Comparison of ENCODE assay signal across 12 mouse cellular contexts in the genomic region with DNA sequence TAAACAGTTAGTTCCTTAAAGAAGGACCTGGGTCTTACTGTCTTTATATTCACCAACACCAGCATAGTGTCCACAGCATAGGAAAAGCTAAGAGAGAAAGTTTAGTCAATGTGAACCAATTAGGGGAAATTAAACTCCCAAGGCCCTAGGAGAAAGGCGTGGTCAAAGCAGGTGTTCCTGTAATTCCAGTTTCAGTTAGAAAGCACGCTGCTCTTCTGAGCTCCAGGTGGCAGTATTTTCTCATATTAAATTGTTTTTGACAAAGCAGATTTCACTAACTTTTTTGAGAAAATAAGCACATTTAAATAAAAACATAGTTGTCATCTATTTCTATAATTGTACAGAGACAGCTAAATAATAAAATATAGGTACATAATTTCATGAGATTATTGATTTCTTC. TPM values are rescaled to one million over a fixed set of nuclear protein-coding genes. Genes with fewer than 3 reads are reported as not detected.
DNase-seq lines count a peak whose midpoint lies in the region; ATAC-seq and TF ChIP-seq lines count a peak whose summit lies in the region.
"Had no signal": no experiment of that assay in that cellular context is flagged by ENCODE, and none has a peak within 500 bp of the region (broad histone marks: within the 10 kb centered on the region; RNA-seq: fewer than 3 reads in every experiment).

No protein-coding gene starts in this region.

- H3K36me3 ChIP-seq in intestine, postnatal 0 days (ENCODE audit: control insufficient read depth, insufficient read depth) = no peaks in the 10 kb centered on the region
- H3K36me3 ChIP-seq in intestine, embryonic 15.5 days = no peaks in the 10 kb centered on the region
- H3K36me3 ChIP-seq in lung, embryonic 14.5 days (ENCODE audit: insufficient read depth) = no peaks in the 10 kb centered on the region

- H3K4me3 ChIP-seq in intestine, postnatal 0 days (ENCODE audit: low read depth, low read length) = no peak overlapping the region
- H3K4me3 ChIP-seq in intestine, embryonic 15.5 days (replicated peaks) = no peak overlapping the region
- H3K4me3 ChIP-seq in lung, embryonic 14.5 days (ENCODE audit: low read depth, low read length) = no peak overlapping the region
- H3K4me3 ChIP-seq in lung, adult 2 months (replicated peaks; ENCODE audit: extremely low read depth, low read depth, low read length) = no peak overlapping the region

- H3K4me2 ChIP-seq in intestine, postnatal 0 days (replicated peaks; ENCODE audit: low read depth) = no peak overlapping the region
- no peak overlapping the region for H3K4me2 ChIP-seq in intestine, embryonic 15.5 days (replicated peaks)
- no peak overlapping the region for H3K4me2 ChIP-seq in lung, embryonic 14.5 days

- H3K27ac ChIP-seq in intestine, postnatal 0 days (ENCODE audit: low read depth, low read length) = no peak overlapping the region
- no peak overlapping the region for H3K27ac ChIP-seq in intestine, embryonic 15.5 days
- H3K27ac ChIP-seq in lung, embryonic 14.5 days (ENCODE audit: low read depth) = no peak overlapping the region

- H3K9ac ChIP-seq in intestine, postnatal 0 days (ENCODE audit: low read depth, low read length) = no peak overlapping the region
- no peak overlapping the region for H3K9ac ChIP-seq in intestine, embryonic 15.5 days
- H3K9ac ChIP-seq in lung, embryonic 14.5 days = no peak overlapping the region

- no peak for TF ChIP-seq POLR2A in lung, adult 2 months (IDR thresholded peaks at IDR 0.05; ENCODE audit: borderline replicate concordance, extremely low read depth, low read depth, low read length)

- 25% methylated on average over 2 of the region's 2 CpGs for WGBS in intestine, postnatal 0 days
- WGBS in intestine, embryonic 15.5 days = 49% methylated on average over 2 of the region's 2 CpGs
- 60% methylated on average over 2 of the region's 2 CpGs for WGBS in lung, embryonic 14.5 days
- 46% methylated on average over 2 of the region's 2 CpGs for WGBS in lung, adult 2 months

- peak; percentile 46 for DNase-seq in lung, embryonic 14.5 days
- DNase-seq in lung, adult 2 months = no peak
- peak; percentile 20 for DNase-seq in NIH3T3 (ENCODE audit: low read depth)
- DNase-seq in lung, postnatal 25 days (ENCODE audit: low spot score) = peak; percentile 8
- no peak for DNase-seq in MN1 (ENCODE audit: low spot score)
- DNase-seq: cerebellum, adult 9-10 months; heart, adult 11 months; right cerebral cortex, postnatal 14 days; thymus, postnatal 36 days had no signal

- TF ChIP-seq CTCF in intestine, postnatal 0 days (IDR thresholded peaks at IDR 0.05; ENCODE audit: low read depth) = peak; percentile 54
- peak; percentile 36; the same call in 1 of the 2 replicates for TF ChIP-seq CTCF in lung, embryonic 14.5 days (IDR thresholded peaks at IDR 0.05; ENCODE audit: low read depth)
- no peak for TF ChIP-seq CTCF in lung, adult 2 months (IDR thresholded peaks at IDR 0.05; ENCODE audit: insufficient read depth, low read length)

- H3K9me3 ChIP-seq in intestine, postnatal 0 days (ENCODE audit: control insufficient read depth) = no peaks in the 10 kb centered on the region
- no peaks in the 10 kb centered on the region for H3K9me3 ChIP-seq in intestine, embryonic 15.5 days
- no peaks in the 10 kb centered on the region for H3K9me3 ChIP-seq in lung, embryonic 14.5 days (ENCODE audit: low read depth, low read length)

- ATAC-seq in intestine, postnatal 0 days = no peak
- no peak for ATAC-seq in intestine, embryonic 15.5 days
- ATAC-seq in lung, embryonic 14.5 days (ENCODE audit: insufficient read depth) = no peak
- ATAC-seq: activated CD4-positive, CD25-positive, alpha-beta regulatory T cell, adult 4 months had no signal

- no peaks in the 10 kb centered on the region for H3K4me1 ChIP-seq in intestine, postnatal 0 days (replicated peaks; ENCODE audit: control insufficient read depth, insufficient read depth, low read length)
- no peaks in the 10 kb centered on the region for H3K4me1 ChIP-seq in intestine, embryonic 15.5 days (replicated peaks)
- no peaks in the 10 kb centered on the region for H3K4me1 ChIP-seq in lung, embryonic 14.5 days (ENCODE audit: insufficient read depth)
- H3K4me1 ChIP-seq in lung, adult 2 months (ENCODE audit: control insufficient read depth, insufficient read depth, low read length) = no peaks in the 10 kb centered on the region

- H3K27me3 ChIP-seq in intestine, postnatal 0 days (replicated peaks; ENCODE audit: control insufficient read depth, insufficient read depth, low read length) = no peaks in the 10 kb centered on the region
- no peaks in the 10 kb centered on the region for H3K27me3 ChIP-seq in intestine, embryonic 15.5 days (replicated peaks)
- H3K27me3 ChIP-seq in lung, embryonic 14.5 days (ENCODE audit: insufficient read depth, low read length) = no peaks in the 10 kb centered on the region

RNA-seq across cellular contexts. Expression of gene Ccdc28a, which starts 8.8 kb away (rescaled TPM):
- polyA plus RNA-seq in intestine, postnatal 0 days (2015; fragmentation: Nextera tagmentation; extraction: Ambion mirVana) = 36.6 and 37.5 TPM in 2 replicates
- 22.1 and 24.6 TPM in 2 replicates for polyA plus RNA-seq in intestine, embryonic 15.5 days (2015; fragmentation: Nextera tagmentation; extraction: Ambion mirVana)
- polyA plus RNA-seq in lung, embryonic 14.5 days (2014; fragmentation: Nextera tagmentation; extraction: Ambion mirVana) = 6.7 and 9.2 TPM in 2 replicates
- 13.7 and 19.2 TPM in 2 replicates for polyA plus RNA-seq in lung, adult 2 months (2012; rRNA removed)

RNA-seq across cellular contexts. Expression of gene Ect2l, which starts 32.9 kb away (rescaled TPM):
- 0.24 and 0.35 TPM in 2 replicates for polyA plus RNA-seq in intestine, postnatal 0 days (2015; fragmentation: Nextera tagmentation; extraction: Ambion mirVana)
- polyA plus RNA-seq in intestine, embryonic 15.5 days (2015; fragmentation: Nextera tagmentation; extraction: Ambion mirVana) = 0.11 TPM in 1 of 2 replicates, not detected in the other
- polyA plus RNA-seq in lung, embryonic 14.5 days (2014; fragmentation: Nextera tagmentation; extraction: Ambion mirVana) = not detected in 2 replicates
- 0.92 and 1.5 TPM in 2 replicates for polyA plus RNA-seq in lung, adult 2 months (2012; rRNA removed)

Comparison
In these comparisons a context has a peak if more than half of its experiments do, and no peak if none do; other contexts are left out.
1. DNase-seq: peak in lung, embryonic 14.5 days (single experiment), NIH3T3 (single experiment) and lung, postnatal 25 days (single experiment); none in lung, adult 2 months (single experiment) and MN1 (single experiment).